Mouse (Mus musculus) effector memory CD4-positive, alpha-beta T cell, adult 5 months (primary cell): Measurements from ENCODE around the gene Tmem169. TPM values are rescaled to one million over a fixed set of nuclear protein-coding genes. Genes with fewer than 3 reads are reported as not detected.

Source experiments
- polyA plus RNA-seq: library from polyadenylated mRNA; unstranded; fragments of 100-300 nt; shearing (Covaris generic); gene quantifications from one replicate; pipeline ENCODE4 v1.2.1, GENCODE M21; 2017

The Tmem169 gene
- not detected for polyA plus RNA-seq

GRCm38 (mm10) chr1:72283992-72284485 lies at the start of gene Tmem169, which contains the start of gene Pecr:
Gene Tmem169 (plus strand): TSS chr1:72284369.
Gene Pecr (minus strand): TSS chr1:72284314.

GRCm38 (mm10) chr1:72307317-72307798 lies 23.2 kb downstream of the Tmem169 start, which contains the start of gene Xrcc5:
Gene Xrcc5 (plus strand): TSS chr1:72307421.

Other genes starting within 250 kb of the Tmem169 start
- gene Mreg, start 72.1 kb upstream of the Tmem169 start, polyA plus RNA-seq = 0.16 TPM
- gene Pecr, start 55 bp upstream of the Tmem169 start, polyA plus RNA-seq = 7.5 TPM
- 25.5 TPM for gene Xrcc5, start 23.1 kb downstream of the Tmem169 start, polyA plus RNA-seq